ENCODE assay signal across 8 mouse cellular contexts in the genomic region with DNA sequence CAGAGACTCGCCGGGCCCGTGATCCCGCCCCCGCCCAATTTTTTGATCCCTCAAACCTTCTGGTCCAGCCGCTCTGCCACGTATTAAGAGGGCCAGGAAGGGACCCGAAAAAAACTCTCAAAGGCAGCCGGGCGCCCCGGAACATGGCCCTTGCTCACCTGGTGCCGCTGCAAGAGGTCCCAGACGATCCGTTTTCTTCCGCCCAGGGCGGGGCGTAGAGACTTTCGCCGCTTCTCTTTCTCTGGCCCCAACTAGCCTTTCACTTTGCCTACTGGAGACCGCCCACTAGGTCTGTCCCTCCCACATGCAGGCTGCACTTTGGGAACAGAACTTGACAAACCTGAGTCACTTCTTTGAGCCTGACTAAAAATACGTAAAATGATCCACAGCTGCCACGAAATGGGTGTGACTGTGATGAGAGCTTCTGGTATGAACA. TPM values are rescaled to one million over a fixed set of nuclear protein-coding genes. Genes with fewer than 3 reads are reported as not detected.
DNase-seq lines count a peak whose midpoint lies in the region; ATAC-seq and TF ChIP-seq lines count a peak whose summit lies in the region.

No protein-coding gene starts in this region.

- WGBS in cerebellum, adult 2 months, result 19% methylated on average over 22 of the region's 22 CpGs
- WGBS in liver, embryonic 12.5 days (ENCODE audit: insufficient replicate concordance), result 2% methylated on average over 22 of the region's 22 CpGs
- WGBS in stomach, embryonic 15.5 days, result under 1% methylated on average over 22 of the region's 22 CpGs

- no peaks in the 10 kb centered on the region for H3K9me3 ChIP-seq in liver, embryonic 12.5 days (replicated peaks)
- H3K9me3 ChIP-seq in stomach, embryonic 15.5 days, result no peaks in the 10 kb centered on the region

- peak overlapping the region; percentile 30 for H3K4me3 ChIP-seq in cerebellum, adult 2 months (replicated peaks; ENCODE audit: insufficient read depth, low read depth, low read length)
- H3K4me3 ChIP-seq in liver, embryonic 12.5 days, result peak overlapping the region; percentile 67
- H3K4me3 ChIP-seq in stomach, embryonic 15.5 days (replicated peaks), result peak overlapping the region; percentile 64

- H3K4me2 ChIP-seq in liver, embryonic 12.5 days, result peak overlapping the region; percentile 92
- H3K4me2 ChIP-seq in stomach, embryonic 15.5 days, result peak overlapping the region; percentile 66

- no peaks in the 10 kb centered on the region for H3K27me3 ChIP-seq in cerebellum, adult 2 months (ENCODE audit: control insufficient read depth, insufficient read depth, low read length)
- H3K27me3 ChIP-seq in liver, embryonic 12.5 days (replicated peaks), result no peaks in the 10 kb centered on the region
- no peaks in the 10 kb centered on the region for H3K27me3 ChIP-seq in stomach, embryonic 15.5 days (replicated peaks)

- no peak overlapping the region for H3K27ac ChIP-seq in cerebellum, adult 2 months (ENCODE audit: insufficient read depth, low read length)
- peak overlapping the region; percentile 85 for H3K27ac ChIP-seq in liver, embryonic 12.5 days
- peak overlapping the region; percentile 92 for H3K27ac ChIP-seq in stomach, embryonic 15.5 days

- peaks cover 13% of the 10 kb centered on the region; the same call in 1 of the 2 replicates for H3K4me1 ChIP-seq in cerebellum, adult 2 months (ENCODE audit: control insufficient read depth, insufficient read depth, low read length)
- H3K4me1 ChIP-seq in liver, embryonic 12.5 days, result peaks cover 67% of the 10 kb centered on the region
- H3K4me1 ChIP-seq in stomach, embryonic 15.5 days, result peaks cover 45% of the 10 kb centered on the region

- intact Hi-C loops in gastrocnemius, postnatal 14 days (cut with DNase I; ENCODE audit: low total_unique reads), result no loop called here

- DNase-seq in cerebellum, adult 2 months, result peak; percentile 36 to 45
- DNase-seq in cerebellum, adult 9-10 months, result no peak
- DNase-seq in gastrocnemius, postnatal 14 days, result peak; percentile 65

- ATAC-seq in common myeloid progenitor, adult 5-6 weeks (replicated peaks; ENCODE audit: low read depth, poor library complexity, severe bottlenecking), result peak; percentile 62
- ATAC-seq in inflammation-experienced regulatory T-cells, adult 6 months, result peak; percentile 14
- ATAC-seq in liver, embryonic 12.5 days, result peak; percentile 63
- ATAC-seq in monocyte, adult 5-6 weeks (replicated peaks; ENCODE audit: insufficient number of reproducible peaks, low FRiP score, low TSS enrichment, poor library complexity, severe bottlenecking), result peak; percentile 65
- peak; percentile 67 for ATAC-seq in stomach, embryonic 15.5 days (ENCODE audit: insufficient read depth, low FRiP score, low read depth)

- H3K9ac ChIP-seq in liver, embryonic 12.5 days, result peak overlapping the region; percentile 80
- peak overlapping the region; percentile 42; the same call in 1 of the 2 replicates for H3K9ac ChIP-seq in stomach, embryonic 15.5 days

- peaks cover 30% of the 10 kb centered on the region for H3K36me3 ChIP-seq in liver, embryonic 12.5 days
- peaks cover 15% of the 10 kb centered on the region for H3K36me3 ChIP-seq in stomach, embryonic 15.5 days

- no peak for TF ChIP-seq CTCF in cerebellum, adult 2 months (IDR thresholded peaks at IDR 0.05; ENCODE audit: borderline replicate concordance, insufficient read depth, low read depth, low read length)

- no peak for TF ChIP-seq POLR2A in cerebellum, adult 2 months (IDR thresholded peaks at IDR 0.05; ENCODE audit: borderline replicate concordance, insufficient read depth, low read length)

RNA-seq across cellular contexts. Expression of gene Rnh1, which starts 4.1 kb away (rescaled TPM):
- 66.9 and 67.4 TPM in 2 replicates for polyA plus RNA-seq in cerebellum, adult 2 months (2012; rRNA removed)
- 42.0 and 54.6 TPM in 2 replicates for total RNA-seq in common myeloid progenitor, adult 5-6 weeks (2017)
- 10 to 100 TPM; 48.4 to 50.3 TPM for total RNA-seq in gastrocnemius, postnatal 14 days (2021)
- polyA plus RNA-seq in inflammation-experienced regulatory T-cells, adult 6 months (2017; shearing (Covaris generic)), result 100 to 1,000 TPM; 135 to 147 (median 143) TPM
- 55.0 and 65.0 TPM in 2 replicates for polyA plus RNA-seq in liver, embryonic 12.5 days (2016; fragmentation: Nextera tagmentation; extraction: Ambion mirVana)
- 73.1 to 101 TPM (median 77.7 TPM) in 3 replicates for total RNA-seq in monocyte, adult 5-6 weeks (2017)
- 206 and 215 TPM in 2 replicates for polyA plus RNA-seq in stomach, embryonic 15.5 days (2015; fragmentation: Nextera tagmentation; extraction: Ambion mirVana)

RNA-seq across cellular contexts. Expression of gene Hras, which starts 25.3 kb away (rescaled TPM):
- polyA plus RNA-seq in cerebellum, adult 2 months (2012; rRNA removed), result 169 and 186 TPM in 2 replicates
- total RNA-seq in common myeloid progenitor, adult 5-6 weeks (2017), result 23.5 and 36.8 TPM in 2 replicates
- 100 to 1,000 TPM; 193 to 209 TPM for total RNA-seq in gastrocnemius, postnatal 14 days (2021)
- polyA plus RNA-seq in inflammation-experienced regulatory T-cells, adult 6 months (2017; shearing (Covaris generic)), result 1 to 10 TPM; 1.5 to 6.2 (median 4.6) TPM
- polyA plus RNA-seq in liver, embryonic 12.5 days (2016; fragmentation: Nextera tagmentation; extraction: Ambion mirVana), result 124 and 125 TPM in 2 replicates
- 22.4 to 25.6 TPM (median 25.2 TPM) in 3 replicates for total RNA-seq in monocyte, adult 5-6 weeks (2017)
- 113 and 123 TPM in 2 replicates for polyA plus RNA-seq in stomach, embryonic 15.5 days (2015; fragmentation: Nextera tagmentation; extraction: Ambion mirVana)

RNA-seq across cellular contexts. Expression of gene Lrrc56, which starts 25.4 kb away (rescaled TPM):
- polyA plus RNA-seq in cerebellum, adult 2 months (2012; rRNA removed), result 5.6 and 6.3 TPM in 2 replicates
- 1.2 TPM in 2 replicates for total RNA-seq in common myeloid progenitor, adult 5-6 weeks (2017)
- 1 to 10 TPM; 2.2 to 2.4 TPM for total RNA-seq in gastrocnemius, postnatal 14 days (2021)
- 1 to 10 TPM; 1.3 to 2.2 (median 1.7) TPM for polyA plus RNA-seq in inflammation-experienced regulatory T-cells, adult 6 months (2017; shearing (Covaris generic))
- 16.4 and 17.9 TPM in 2 replicates for polyA plus RNA-seq in liver, embryonic 12.5 days (2016; fragmentation: Nextera tagmentation; extraction: Ambion mirVana)
- total RNA-seq in monocyte, adult 5-6 weeks (2017), result 2.1 to 2.8 TPM (median 2.1 TPM) in 3 replicates
- polyA plus RNA-seq in stomach, embryonic 15.5 days (2015; fragmentation: Nextera tagmentation; extraction: Ambion mirVana), result 5.4 and 7.2 TPM in 2 replicates

RNA-seq across cellular contexts. Expression of gene Lmntd2, which starts 45.3 kb away (rescaled TPM):
- polyA plus RNA-seq in cerebellum, adult 2 months (2012; rRNA removed), result 0.19 and 0.26 TPM in 2 replicates
- 0.32 and 1.2 TPM in 2 replicates for total RNA-seq in common myeloid progenitor, adult 5-6 weeks (2017)
- total RNA-seq in gastrocnemius, postnatal 14 days (2021), result not detected
- polyA plus RNA-seq in inflammation-experienced regulatory T-cells, adult 6 months (2017; shearing (Covaris generic)), result 10 to 100 TPM in 1 of 3 experiments, 1 to 10 TPM in 2; 4.6 to 11.3 (median 8.5) TPM
- polyA plus RNA-seq in liver, embryonic 12.5 days (2016; fragmentation: Nextera tagmentation; extraction: Ambion mirVana), result 0.99 and 1.1 TPM in 2 replicates
- total RNA-seq in monocyte, adult 5-6 weeks (2017), result 1.6 TPM in 1 of 3 replicates, not detected in the others
- polyA plus RNA-seq in stomach, embryonic 15.5 days (2015; fragmentation: Nextera tagmentation; extraction: Ambion mirVana), result 2.8 and 2.9 TPM in 2 replicates

RNA-seq across cellular contexts. Expression of gene Ptdss2, which starts 46.4 kb away (rescaled TPM):
- polyA plus RNA-seq in cerebellum, adult 2 months (2012; rRNA removed), result 62.4 and 64.2 TPM in 2 replicates
- total RNA-seq in common myeloid progenitor, adult 5-6 weeks (2017), result 12.8 and 16.6 TPM in 2 replicates
- total RNA-seq in gastrocnemius, postnatal 14 days (2021), result 10 to 100 TPM; 15.5 to 21.9 TPM
- polyA plus RNA-seq in inflammation-experienced regulatory T-cells, adult 6 months (2017; shearing (Covaris generic)), result 1 to 10 TPM; 6.2 to 9.3 (median 7.0) TPM
- 159 and 164 TPM in 2 replicates for polyA plus RNA-seq in liver, embryonic 12.5 days (2016; fragmentation: Nextera tagmentation; extraction: Ambion mirVana)
- total RNA-seq in monocyte, adult 5-6 weeks (2017), result 1.4 to 6.9 TPM (median 1.5 TPM) in 3 replicates
- 58.6 and 60.7 TPM in 2 replicates for polyA plus RNA-seq in stomach, embryonic 15.5 days (2015; fragmentation: Nextera tagmentation; extraction: Ambion mirVana)

Comparison
In these comparisons a context has a peak if more than half of its experiments do, and no peak if none do; other contexts are left out.
1. ATAC-seq: peak in every context shown above with its lines; median percentile 67 in stomach, embryonic 15.5 days; 65 in monocyte, adult 5-6 weeks; 63 in liver, embryonic 12.5 days; 62 in common myeloid progenitor, adult 5-6 weeks; 14 in inflammation-experienced regulatory T-cells, adult 6 months.
2. RNA of gene Hras, which starts 25.3 kb away (polyA plus RNA-seq): 169 to 186 TPM in cerebellum, adult 2 months, 124 to 125 TPM in liver, embryonic 12.5 days and 113 to 123 TPM in stomach, embryonic 15.5 days; 1.5 to 6.2 TPM in inflammation-experienced regulatory T-cells, adult 6 months; every median in the first group is over 10 times any median in the second.
3. Peak in every context shown above with its lines, with median percentiles within 50 percentile points of each other: H3K4me3 ChIP-seq.